Mouse (Mus musculus) limb, embryonic 10.5 days (tissue): ENCODE results near the gene Slamf7. TPM values are rescaled to one million over a fixed set of nuclear protein-coding genes. Genes with fewer than 3 reads are reported as not detected.

Source experiments
- DNase-seq: peaks from one replicate; pipeline ENCODE4 v3.0.0-alpha.2; 2017; ENCODE audit warnings: low spot score
- H3K27ac ChIP-seq: fragments of 300-500 bp; sonication (generic); 2 replicates; pipeline ENCODE4 v1.5.1; 2016; ENCODE audit warnings: mild to moderate bottlenecking
- H3K27me3 ChIP-seq: fragments of 300-500 bp; sonication (generic); 2 replicates; pipeline ENCODE4 v1.6.1; 2016; ENCODE audit warnings: low read depth, mild to moderate bottlenecking; ENCODE audit not compliant: poor library complexity, severe bottlenecking
- H3K36me3 ChIP-seq: fragments of 300-500 bp; sonication (generic); 2 replicates; pipeline ENCODE4 v1.6.1; 2016; ENCODE audit warnings: mild to moderate bottlenecking, moderate library complexity
- H3K4me1 ChIP-seq: fragments of 300-500 bp; sonication (generic); 2 replicates; pipeline ENCODE4 v1.6.1; 2016
- H3K4me3 ChIP-seq: fragments of 300-500 bp; sonication (generic); 2 replicates; pipeline ENCODE4 v1.5.1; 2016; ENCODE audit warnings: mild to moderate bottlenecking, moderate library complexity
- H3K9me3 ChIP-seq: fragments of 300-500 bp; sonication (generic); replicated peaks from 2 replicates; pipeline ENCODE4 v1.6.1; 2016; ENCODE audit warnings: mild to moderate bottlenecking
- WGBS: fragments of 180-500 bp; shearing (Covaris S2); methylation state at CpG from one replicate; pipeline ENCODE4 v1.1.7; 2016; 5-methylcytosine and 5-hydroxymethylcytosine counted together
- polyA plus RNA-seq: library from polyadenylated mRNA; unstranded; fragments of >200 nt; fragmentation: Nextera tagmentation; extraction: Ambion mirVana; gene quantifications from 2 replicates; pipeline ENCODE4 v1.2.1, GENCODE M21; 2016

The Slamf7 gene
- polyA plus RNA-seq, 1 experiment from 2014 or later: not detected

DNA sequence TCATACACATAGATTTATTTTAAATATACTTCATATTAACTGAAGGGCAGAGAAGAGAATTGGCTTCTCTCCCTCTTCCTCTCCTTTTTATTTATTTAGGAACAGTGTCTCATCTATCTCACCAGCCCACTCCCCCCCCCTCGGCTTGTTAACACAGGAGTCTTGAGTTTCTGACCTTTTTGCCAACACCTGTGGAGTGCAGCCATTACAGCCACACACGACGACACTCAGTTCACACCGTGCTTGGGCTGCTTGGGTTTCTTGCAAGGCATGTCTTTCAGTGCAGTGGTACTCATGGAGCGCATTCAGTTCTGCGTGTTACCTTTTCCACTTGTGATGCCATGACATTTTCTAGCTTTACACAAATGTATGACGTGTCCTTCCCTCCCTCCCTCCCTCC is 22.8 kb downstream of the Slamf7 start:
- H3K9me3 ChIP-seq: no peaks in the 10 kb centered on the region
- H3K4me3 ChIP-seq: no peak overlapping the region
- WGBS: 81% methylated on average over 7 of the region's 7 CpGs
- H3K27ac ChIP-seq: no peak overlapping the region
- no peaks in the 10 kb centered on the region; the same call in 1 of the 2 replicates for H3K4me1 ChIP-seq
- H3K27me3 ChIP-seq: no peaks in the 10 kb centered on the region
- H3K36me3 ChIP-seq: no peaks in the 10 kb centered on the region
- no peak for DNase-seq

DNA sequence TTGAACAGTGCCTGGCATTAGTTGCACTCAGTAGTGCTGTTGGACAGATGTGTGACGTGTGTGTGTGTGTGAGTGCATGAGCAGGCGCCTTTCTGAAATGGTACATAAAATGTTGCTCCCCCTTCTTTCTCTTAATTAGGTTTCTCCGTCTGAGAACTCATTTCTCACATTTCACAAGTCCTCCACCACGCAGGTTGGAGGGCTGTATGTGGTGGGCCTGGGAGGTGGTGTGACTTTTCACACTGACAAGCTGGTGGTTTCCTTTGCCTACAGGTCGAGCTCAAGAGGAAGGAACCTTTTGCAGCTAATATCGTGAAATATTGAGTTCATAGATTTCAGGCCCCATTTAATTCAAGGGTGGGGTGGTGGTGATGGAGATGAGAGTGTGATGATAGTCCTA is 23.7 kb downstream of the Slamf7 start:
- Histone ChIP-seq H3K4me3 (no peak overlapping the region), H3K27me3 (no peaks in the 10 kb centered on the region), H3K27ac (no peak overlapping the region), H3K4me1 (no peaks in the 10 kb centered on the region; the same call in 1 of the 2 replicates), H3K36me3 (no peaks in the 10 kb centered on the region), H3K9me3 (no peaks in the 10 kb centered on the region)
- WGBS: 59% methylated on average over 6 of the region's 6 CpGs
- no peak for DNase-seq

DNA sequence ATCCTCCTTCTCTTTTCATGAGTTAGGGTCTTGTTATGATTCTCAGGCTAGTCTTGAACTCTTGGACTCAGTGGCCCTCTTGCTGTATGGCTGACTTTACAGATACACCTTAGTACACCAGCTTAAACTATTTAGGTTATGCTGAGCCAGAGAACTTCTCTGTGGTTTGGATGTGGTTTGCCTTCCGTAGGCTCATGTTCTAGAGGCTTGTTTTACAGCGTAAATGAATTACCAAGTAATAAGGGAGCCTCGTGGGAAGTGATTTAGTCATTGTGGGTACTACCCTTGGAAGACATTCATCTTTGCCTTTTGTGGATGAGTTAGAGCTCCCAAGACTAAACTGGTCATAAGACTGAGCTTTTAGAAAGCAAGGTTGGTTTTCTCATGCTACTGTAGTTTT is 25.0 kb downstream of the Slamf7 start:
- DNase-seq: no peak
- H3K27me3 ChIP-seq: no peaks in the 10 kb centered on the region
- H3K4me3 ChIP-seq: no peak overlapping the region
- no peaks in the 10 kb centered on the region for H3K9me3 ChIP-seq
- no peaks in the 10 kb centered on the region; the same call in 1 of the 2 replicates for H3K4me1 ChIP-seq
- H3K27ac ChIP-seq: no peak overlapping the region
- WGBS: 85% methylated on average over 3 of the region's 3 CpGs
- no peaks in the 10 kb centered on the region for H3K36me3 ChIP-seq

DNA sequence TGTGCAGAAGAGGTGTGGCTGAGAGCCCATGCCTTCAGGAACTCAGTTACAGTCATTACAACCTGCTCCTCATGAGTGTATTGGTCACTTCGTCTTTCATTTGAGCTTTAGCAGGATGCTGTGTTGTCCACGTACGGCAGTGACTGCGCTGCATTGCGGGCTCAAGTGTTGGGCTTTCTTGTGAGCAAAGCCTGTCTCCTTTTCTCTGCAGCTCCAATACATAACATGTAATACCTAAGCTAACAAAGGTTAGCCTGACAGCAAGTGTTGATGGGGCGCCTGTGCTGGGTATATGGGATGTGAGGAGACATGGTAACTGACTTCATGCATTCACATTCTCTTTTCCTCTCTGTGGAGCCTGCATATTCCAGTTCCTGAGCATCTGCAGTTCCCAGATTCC is 32.7 kb downstream of the Slamf7 start:
- H3K27me3 ChIP-seq: no peaks in the 10 kb centered on the region
- H3K9me3 ChIP-seq: no peaks in the 10 kb centered on the region
- no peak for DNase-seq
- H3K4me1 ChIP-seq: no peaks in the 10 kb centered on the region
- H3K4me3 ChIP-seq: no peak overlapping the region
- H3K36me3 ChIP-seq: no peaks in the 10 kb centered on the region
- WGBS: 91% methylated on average over 6 of the region's 6 CpGs
- H3K27ac ChIP-seq: no peak overlapping the region

DNA sequence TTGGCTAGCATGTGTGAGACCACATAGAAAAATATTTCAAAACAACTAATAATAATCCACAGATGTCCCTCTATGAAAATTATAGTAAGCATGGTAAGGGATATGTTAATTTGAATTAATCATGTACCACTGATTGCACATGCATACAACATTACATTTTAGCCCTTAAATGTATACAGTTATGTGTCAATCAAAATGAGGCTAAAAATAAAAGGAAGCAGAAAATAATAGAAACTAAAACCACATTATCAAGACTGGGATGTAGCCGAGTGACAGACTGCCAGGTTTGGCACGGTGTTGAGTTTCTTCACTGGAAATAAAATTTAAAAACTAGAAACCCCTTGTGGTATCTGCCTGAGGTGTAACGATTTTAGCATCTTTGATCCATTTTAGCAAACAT is 33.2 kb downstream of the Slamf7 start:
- Histone ChIP-seq H3K4me1 (no peaks in the 10 kb centered on the region), H3K9me3 (no peaks in the 10 kb centered on the region), H3K27ac (no peak overlapping the region), H3K4me3 (no peak overlapping the region), H3K36me3 (no peaks in the 10 kb centered on the region), H3K27me3 (no peaks in the 10 kb centered on the region)
- DNase-seq: no peak
- WGBS: 91% methylated on average over 3 of the region's 3 CpGs

DNA sequence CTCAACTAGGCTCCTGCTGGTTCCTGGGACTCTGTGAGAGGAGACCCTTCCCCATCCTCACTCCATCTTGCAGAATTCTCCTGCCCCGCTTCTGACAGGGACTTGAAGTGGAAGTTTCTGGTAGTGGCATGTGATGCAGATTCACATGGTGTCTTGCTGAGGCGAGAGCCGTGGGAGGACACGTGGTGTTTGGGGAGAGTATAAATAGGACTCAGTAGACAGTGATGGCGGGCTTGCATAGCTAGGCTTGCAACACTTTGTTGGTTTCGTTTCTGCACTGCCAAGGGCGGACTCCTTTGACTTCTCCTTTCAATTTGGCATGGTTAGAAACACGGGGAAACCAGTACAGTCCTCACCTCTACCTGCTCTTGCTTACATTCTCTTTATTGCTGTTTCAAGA is 33.8 kb downstream of the Slamf7 start:
- H3K36me3 ChIP-seq: no peaks in the 10 kb centered on the region
- H3K27me3 ChIP-seq: no peaks in the 10 kb centered on the region
- H3K27ac ChIP-seq: no peak overlapping the region
- WGBS: 93% methylated on average over 8 of the region's 8 CpGs
- H3K4me1 ChIP-seq: no peaks in the 10 kb centered on the region
- H3K9me3 ChIP-seq: no peaks in the 10 kb centered on the region
- H3K4me3 ChIP-seq: no peak overlapping the region
- DNase-seq: no peak

- DNase-seq: no peak
- WGBS: 82% methylated on average over 11 of the region's 11 CpGs
- Histone ChIP-seq H3K4me1 (no peaks in the 10 kb centered on the region), H3K27me3 (no peaks in the 10 kb centered on the region), H3K9me3 (no peaks in the 10 kb centered on the region), H3K36me3 (no peaks in the 10 kb centered on the region), H3K4me3 (no peak overlapping the region), H3K27ac (no peak overlapping the region)
Observed at GRCm38 (mm10) chr1:171616881-171617515, 35.8 kb downstream of the Slamf7 start.

DNA sequence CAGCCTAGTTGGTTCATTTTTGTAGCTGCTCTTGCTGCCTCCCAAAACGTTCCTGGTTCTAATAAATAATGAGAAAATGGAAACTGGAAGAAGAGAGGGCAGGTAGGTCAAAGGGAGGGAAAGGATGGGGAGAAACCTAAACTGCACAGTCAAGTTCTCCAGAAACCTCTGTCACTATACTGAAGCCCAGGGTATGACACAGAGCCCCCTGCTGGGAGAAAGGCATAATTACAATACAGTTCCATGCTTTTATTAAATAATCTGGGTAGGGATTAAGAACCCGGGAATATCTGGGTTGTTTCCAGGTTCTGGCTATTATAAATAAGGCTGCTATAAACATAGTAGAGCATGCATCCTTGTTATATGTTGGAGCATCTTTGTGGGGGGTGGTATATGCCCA is 38.9 kb downstream of the Slamf7 start:
- no peak overlapping the region for H3K4me3 ChIP-seq
- 38% methylated on average over 2 of the region's 2 CpGs for WGBS
- no peaks in the 10 kb centered on the region for H3K36me3 ChIP-seq
- H3K9me3 ChIP-seq: no peaks in the 10 kb centered on the region
- H3K27me3 ChIP-seq: no peaks in the 10 kb centered on the region
- H3K27ac ChIP-seq: no peak overlapping the region
- no peaks in the 10 kb centered on the region for H3K4me1 ChIP-seq
- no peak for DNase-seq

- no peaks in the 10 kb centered on the region for H3K4me1 ChIP-seq
- H3K4me3 ChIP-seq: no peak overlapping the region
- H3K27ac ChIP-seq: no peak overlapping the region
- no peaks in the 10 kb centered on the region for H3K27me3 ChIP-seq
- 21% methylated on average over 1 of the region's 1 CpGs for WGBS
- H3K9me3 ChIP-seq: no peaks in the 10 kb centered on the region
- no peak for DNase-seq
- no peaks in the 10 kb centered on the region for H3K36me3 ChIP-seq
Observed at GRCm38 (mm10) chr1:171610781-171611180, 42.1 kb downstream of the Slamf7 start.

DNA sequence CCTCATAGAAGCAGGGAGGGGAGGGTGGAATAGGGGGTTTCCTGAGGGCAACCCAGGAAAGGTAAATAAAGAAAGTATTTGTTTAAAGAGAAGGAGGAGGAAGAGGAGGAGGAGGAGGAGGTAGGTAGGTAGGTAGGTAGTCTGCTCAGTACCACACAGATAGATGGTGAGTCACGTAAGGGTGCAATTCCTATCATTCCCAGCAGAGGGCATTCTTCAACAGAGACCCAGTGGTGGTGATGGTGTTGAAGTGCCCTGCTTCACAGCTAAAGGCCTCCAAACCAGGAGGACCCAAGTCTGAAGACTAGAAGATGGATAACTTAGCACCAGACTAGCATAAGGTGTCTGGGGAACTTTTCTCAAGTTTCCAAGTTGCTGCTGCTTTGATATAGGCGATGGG is 42.8 kb downstream of the Slamf7 start:
- Histone ChIP-seq H3K27ac (no peak overlapping the region), H3K27me3 (no peaks in the 10 kb centered on the region), H3K9me3 (no peaks in the 10 kb centered on the region), H3K4me1 (no peaks in the 10 kb centered on the region), H3K36me3 (no peaks in the 10 kb centered on the region), H3K4me3 (no peak overlapping the region)
- WGBS: 90% methylated on average over 2 of the region's 2 CpGs
- no peak for DNase-seq

- WGBS: 89% methylated on average over 9 of the region's 9 CpGs
- no peaks in the 10 kb centered on the region for H3K4me1 ChIP-seq
Observed at GRCm38 (mm10) chr1:171607176-171607575, 45.7 kb downstream of the Slamf7 start, which contains the start of gene Ly9. Gene Ly9 (minus strand): TSS chr1:171607410.

DNA sequence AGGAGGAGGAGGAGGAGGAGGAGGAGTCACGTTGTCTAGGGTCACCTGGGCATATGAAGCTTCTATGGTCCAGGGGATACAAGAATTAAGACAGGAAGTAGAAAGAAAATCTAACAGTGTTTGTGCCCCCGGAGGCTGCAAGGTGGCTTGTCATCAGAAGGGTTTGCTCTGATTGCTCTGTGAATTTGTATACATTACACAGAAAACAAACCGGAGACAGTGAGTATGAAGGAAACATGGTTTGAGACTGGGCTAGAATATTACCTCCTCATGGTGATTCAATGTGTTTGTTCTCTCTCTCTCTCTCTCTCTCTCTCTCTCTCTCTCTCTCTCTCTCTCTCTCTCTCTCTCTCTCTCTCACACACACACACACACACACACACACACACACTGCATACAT is 46.2 kb downstream of the Slamf7 start:
- Histone ChIP-seq H3K36me3 (no peaks in the 10 kb centered on the region), H3K4me3 (no peak overlapping the region), H3K27ac (no peak overlapping the region), H3K27me3 (no peaks in the 10 kb centered on the region), H3K4me1 (no peaks in the 10 kb centered on the region), H3K9me3 (no peaks in the 10 kb centered on the region)
- no peak for DNase-seq
- 90% methylated on average over 3 of the region's 3 CpGs for WGBS

More at GRCm38 (mm10) chr1:171607176-171607575, 45.7 kb downstream of the Slamf7 start, which contains the start of gene Ly9:
- Histone ChIP-seq H3K4me3 (no peak within 1 kb of the TSS), H3K9me3 (no peaks in the 10 kb centered on the region), H3K27me3 (no peaks in the 10 kb centered on the region), H3K27ac (no peak within 1 kb of the TSS), H3K36me3 (no peaks in the 10 kb centered on the region)
- no peak for DNase-seq

DNA sequence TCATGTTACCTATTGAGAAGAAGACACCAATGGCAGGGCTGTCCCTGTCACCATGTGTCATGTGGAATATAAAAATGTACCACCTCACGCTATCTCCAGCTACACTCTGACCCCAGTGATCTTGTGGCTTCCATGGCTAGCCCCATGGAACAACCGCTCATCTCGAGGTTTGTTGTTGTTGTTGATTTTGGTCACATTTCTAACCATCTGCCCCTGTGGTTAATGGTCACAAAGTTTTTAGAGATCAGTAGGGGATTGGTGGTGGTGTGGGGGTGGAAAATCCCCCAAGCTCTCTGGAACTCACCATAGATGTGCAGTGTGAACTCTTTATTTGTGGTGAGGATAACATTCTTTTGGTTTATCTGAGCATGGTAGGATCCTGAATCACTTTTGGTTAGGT is 48.1 kb downstream of the Slamf7 start:
- Histone ChIP-seq H3K4me1 (peaks cover 2% of the 10 kb centered on the region), H3K9me3 (no peaks in the 10 kb centered on the region), H3K36me3 (no peaks in the 10 kb centered on the region), H3K4me3 (no peak overlapping the region), H3K27ac (no peak overlapping the region), H3K27me3 (no peaks in the 10 kb centered on the region)
- DNase-seq: no peak
- WGBS: 88% methylated on average over 3 of the region's 3 CpGs

GRCm38 (mm10) chr1:171584584-171584983 is 68.3 kb downstream of the Slamf7 start:
- no peak for DNase-seq
- WGBS: 93% methylated on average over 2 of the region's 2 CpGs
- Histone ChIP-seq H3K27ac (no peak overlapping the region), H3K9me3 (no peaks in the 10 kb centered on the region), H3K27me3 (no peaks in the 10 kb centered on the region), H3K36me3 (no peaks in the 10 kb centered on the region), H3K4me1 (no peaks in the 10 kb centered on the region), H3K4me3 (no peak overlapping the region)
